Mouse (Mus musculus): Measurements from ENCODE around the gene Zswim8.

DNA sequence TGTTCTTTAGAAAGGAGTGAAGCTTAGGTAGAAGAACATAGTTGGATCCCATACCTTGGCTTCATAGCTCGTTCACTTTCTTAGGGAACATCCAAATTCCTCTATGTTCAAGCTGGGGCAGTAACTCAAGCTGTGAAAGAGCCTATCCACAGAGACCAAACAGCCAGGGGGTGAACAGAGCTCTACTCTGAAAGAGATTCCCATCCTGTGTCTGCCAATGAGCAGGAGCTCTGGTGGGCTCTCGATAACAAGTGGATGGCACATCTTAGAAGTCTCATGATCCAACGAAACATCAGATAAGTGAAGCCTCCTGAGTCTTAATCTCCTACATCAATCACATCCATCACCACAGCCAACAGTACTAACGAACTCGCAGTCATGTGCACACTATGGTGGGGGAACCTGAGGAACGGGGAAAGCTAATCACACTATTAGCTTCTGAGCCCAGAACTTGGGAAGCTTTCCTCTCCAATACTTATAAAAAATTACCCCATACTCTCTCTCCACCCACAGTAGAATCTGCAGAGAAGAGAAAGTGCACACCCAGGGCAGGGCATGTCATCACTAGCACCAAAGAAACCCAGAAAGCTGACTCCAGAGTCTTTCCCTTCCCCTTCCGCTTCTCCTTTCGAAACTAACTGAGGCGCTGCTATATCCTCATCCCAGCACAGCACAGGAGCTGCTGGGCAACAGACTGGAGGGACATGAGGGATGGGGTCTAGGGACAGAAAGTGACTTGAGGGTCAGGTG lies 23.7 kb downstream of the Zswim8 start:
- no peak for TF ChIP-seq CTCF (IDR thresholded peaks at IDR 0.05; ENCODE audit: extremely low read depth, insufficient read depth, insufficient read length, insufficient replicate concordance)
- TF ChIP-seq POLR2A (IDR thresholded peaks at IDR 0.05; ENCODE audit: low read depth, low read length) = no peak

Data from spleen, adult 2 months (tissue).